Mouse (Mus musculus) neural tube, embryonic 11.5 days (tissue): ENCODE measurements around the gene Opcml. TPM values are rescaled to one million over a fixed set of nuclear protein-coding genes. Genes with fewer than 3 reads are reported as not detected.

Experiments
- ATAC-seq: fragments of 200-750 bp; cut with Nextera tagmentation; 2 replicates; pipeline ENCODE4 v1.8.0; 2017; ENCODE audit warnings: moderate number of reproducible peaks, mild to moderate bottlenecking, moderate TSS enrichment, moderate library complexity; ENCODE audit not compliant: insufficient read depth, low FRiP score, low TSS enrichment
- DNase-seq: peaks from one replicate; pipeline ENCODE4 v3.0.0-alpha.2; 2015; ENCODE audit warnings: low spot score
- H3K27ac ChIP-seq: fragments of 300-500 bp; sonication (generic); 2 replicates; pipeline ENCODE4 v1.5.1; 2014; ENCODE audit warnings: low read depth, mild to moderate bottlenecking, low read length
- H3K27me3 ChIP-seq: fragments of 300-500 bp; sonication (generic); 2 replicates; pipeline ENCODE4 v1.6.1; 2014; ENCODE audit warnings: mild to moderate bottlenecking, low read length, mixed read lengths; ENCODE audit not compliant: control insufficient read depth, insufficient read depth
- H3K36me3 ChIP-seq: fragments of 300-500 bp; sonication (generic); 2 replicates; pipeline ENCODE4 v1.6.1; 2014; ENCODE audit warnings: mild to moderate bottlenecking, low read length, moderate library complexity, mixed read lengths; ENCODE audit not compliant: control insufficient read depth, insufficient read depth
- H3K4me1 ChIP-seq: fragments of 300-500 bp; sonication (generic); 2 replicates; pipeline ENCODE4 v1.6.1; 2014; ENCODE audit warnings: low read length, mixed read lengths; ENCODE audit not compliant: control insufficient read depth, insufficient read depth
- H3K4me2 ChIP-seq: fragments of 300-500 bp; sonication (generic); 2 replicates; pipeline ENCODE4 v1.6.1; 2014; ENCODE audit warnings: low read depth, mild to moderate bottlenecking, moderate library complexity
- H3K4me3 ChIP-seq: fragments of 300-500 bp; sonication (generic); 2 replicates; pipeline ENCODE4 v1.5.1; 2014; ENCODE audit warnings: low read depth, low read length
- H3K9ac ChIP-seq: fragments of 300-500 bp; sonication (generic); 2 replicates; pipeline ENCODE4 v1.6.1; 2014; ENCODE audit warnings: mild to moderate bottlenecking, low read length
- H3K9me3 ChIP-seq: fragments of 300-500 bp; sonication (generic); 2 replicates; pipeline ENCODE4 v1.6.1; 2016; ENCODE audit warnings: low read length; ENCODE audit not compliant: control insufficient read depth
- WGBS: fragments of 180-500 bp; shearing (Covaris S2); extraction: QIAGEN DNeasy Blood & Tissue Kit; methylation state at CpG from one replicate; pipeline ENCODE4 v1.1.7; 2014; 5-methylcytosine and 5-hydroxymethylcytosine counted together
- polyA plus RNA-seq: library from polyadenylated mRNA; unstranded; fragments of >200 nt; fragmentation: Nextera tagmentation; extraction: Ambion mirVana; gene quantifications from 2 replicates; pipeline ENCODE4 v1.2.1, GENCODE M21; 2014

Opcml gene
- polyA plus RNA-seq, 1 experiment from 2014 or later, result 3.6 TPM

DNA sequence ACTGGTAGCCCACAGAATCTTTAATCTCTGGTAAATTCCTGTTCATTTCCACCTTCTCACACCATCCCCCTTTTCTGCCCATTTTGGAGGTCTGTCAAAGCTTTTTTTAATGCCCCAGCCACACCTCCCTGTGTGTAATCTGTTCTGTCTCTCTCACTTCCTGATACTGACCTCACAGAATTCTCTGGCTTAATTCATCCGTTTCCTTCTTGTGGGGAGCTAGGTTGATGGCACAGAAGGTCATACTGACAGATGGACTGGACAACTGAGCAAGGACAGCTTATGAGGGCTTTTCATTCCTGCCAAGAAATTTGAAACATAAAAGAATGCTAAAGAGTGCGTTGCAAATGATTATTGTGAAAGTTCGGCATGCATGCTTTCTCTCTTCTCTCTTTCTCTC, 126.7 kb downstream of the Opcml start:
- no peak overlapping the region for H3K4me3 ChIP-seq
- H3K4me1 ChIP-seq, result no peaks in the 10 kb centered on the region
- 64% methylated on average over 3 of the region's 3 CpGs for WGBS
- no peak overlapping the region for H3K9ac ChIP-seq
- ATAC-seq (no peak), DNase-seq (no peak)
- no peak overlapping the region for H3K4me2 ChIP-seq
- H3K27ac ChIP-seq, result no peak overlapping the region
- H3K27me3 ChIP-seq, result no peaks in the 10 kb centered on the region
- H3K36me3 ChIP-seq, result no peaks in the 10 kb centered on the region
- H3K9me3 ChIP-seq, result no peaks in the 10 kb centered on the region

DNA sequence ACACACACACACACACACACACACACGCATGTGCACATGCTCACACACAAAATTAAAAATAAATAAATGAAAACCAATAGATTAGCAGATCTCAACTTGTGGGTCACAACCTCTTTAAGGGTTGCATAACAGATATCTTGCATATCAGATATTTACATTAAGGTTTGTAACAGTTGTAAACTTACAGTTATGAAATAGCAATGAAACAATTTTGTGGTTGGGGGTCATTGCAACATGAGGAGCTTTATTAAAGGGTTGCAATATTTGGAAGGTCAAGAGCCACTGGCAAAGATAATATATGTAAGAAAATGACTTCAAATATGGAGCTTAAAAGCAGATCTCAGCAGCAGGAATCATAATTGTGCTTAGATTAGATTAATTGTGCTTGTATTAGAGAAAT, 132.9 kb downstream of the Opcml start:
- no peaks in the 10 kb centered on the region for H3K4me1 ChIP-seq
- DNase-seq (no peak), ATAC-seq (no peak)
- no peaks in the 10 kb centered on the region for H3K27me3 ChIP-seq
- H3K9ac ChIP-seq, result no peak overlapping the region
- H3K36me3 ChIP-seq, result no peaks in the 10 kb centered on the region
- H3K4me3 ChIP-seq, result no peak overlapping the region
- H3K9me3 ChIP-seq, result no peaks in the 10 kb centered on the region
- H3K27ac ChIP-seq, result no peak overlapping the region
- whole genome bisulfite sequencing, result 78% methylated on average over 1 of the region's 1 CpGs
- no peak overlapping the region for H3K4me2 ChIP-seq

DNA sequence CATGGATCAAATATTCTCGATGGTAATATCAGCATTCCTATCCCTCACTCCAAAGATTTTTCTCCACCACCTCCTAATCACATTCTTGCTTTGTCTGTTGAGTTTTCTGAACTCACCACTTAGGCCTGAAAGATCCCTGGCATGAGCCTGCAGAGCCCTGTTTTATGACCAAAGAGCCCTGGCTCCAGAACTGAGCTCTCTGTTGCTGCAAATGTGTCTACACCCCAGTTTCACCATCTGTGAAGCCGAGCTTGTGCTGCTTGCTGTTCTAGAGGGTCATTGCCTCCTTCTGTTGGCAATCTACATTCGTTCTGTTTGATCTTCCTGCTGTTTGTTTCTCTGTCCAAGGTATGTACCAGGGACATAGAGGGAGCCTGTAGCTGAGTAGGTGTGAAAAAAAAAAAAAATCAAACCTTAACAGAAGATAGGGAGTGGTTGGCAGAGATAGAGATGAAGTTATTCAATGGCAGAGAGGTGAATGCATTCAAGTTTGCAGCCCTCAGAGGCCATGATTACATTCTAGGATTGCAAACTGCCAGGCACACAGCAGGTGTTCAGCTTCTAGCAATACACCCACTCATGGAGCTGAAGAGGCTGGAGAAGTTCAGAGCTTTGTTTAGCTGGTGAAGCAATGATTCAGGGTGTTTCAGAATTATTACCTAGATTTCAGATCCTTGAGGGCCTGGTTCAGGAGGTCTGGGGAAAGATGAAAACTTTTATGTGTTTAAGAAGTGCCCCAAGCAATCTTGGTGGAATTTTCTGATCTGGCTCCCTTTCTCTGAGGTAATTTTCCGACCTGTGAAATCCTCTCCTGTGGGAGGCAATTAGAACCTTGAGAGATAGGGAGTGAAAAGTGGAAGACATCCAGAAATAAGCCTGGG, 133.6 kb downstream of the Opcml start:
- Histone ChIP-seq H3K4me1 (no peaks in the 10 kb centered on the region), H3K9ac (no peak overlapping the region), H3K27me3 (no peaks in the 10 kb centered on the region), H3K27ac (no peak overlapping the region), H3K4me3 (no peak overlapping the region), H3K4me2 (no peak overlapping the region), H3K9me3 (no peaks in the 10 kb centered on the region), H3K36me3 (no peaks in the 10 kb centered on the region)
- WGBS, result 57% methylated on average over 4 of the region's 4 CpGs
- ATAC-seq (no peak), DNase-seq (no peak)

DNA sequence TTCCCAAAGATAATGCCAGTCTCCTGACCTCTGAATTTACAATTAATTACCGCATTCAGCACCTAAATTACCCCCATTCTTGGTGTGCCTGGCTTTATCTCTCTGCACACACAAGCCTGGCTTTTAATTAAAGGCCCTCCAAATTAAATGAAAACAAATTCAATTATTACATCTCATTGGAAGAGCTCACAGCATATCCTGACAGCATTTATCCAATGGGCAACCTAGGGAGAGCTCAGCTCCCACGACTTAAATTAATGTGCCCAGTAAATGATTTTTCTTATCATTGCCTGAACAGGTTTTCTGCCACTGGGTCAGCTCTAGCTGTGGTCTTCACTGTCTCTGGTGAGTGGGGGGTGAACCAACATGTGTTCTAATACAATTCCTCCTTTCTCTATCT, 135.1 kb downstream of the Opcml start:
- 67% methylated on average over 2 of the region's 2 CpGs for WGBS
- ATAC-seq, result no peak
- DNase-seq, result no peak

DNA sequence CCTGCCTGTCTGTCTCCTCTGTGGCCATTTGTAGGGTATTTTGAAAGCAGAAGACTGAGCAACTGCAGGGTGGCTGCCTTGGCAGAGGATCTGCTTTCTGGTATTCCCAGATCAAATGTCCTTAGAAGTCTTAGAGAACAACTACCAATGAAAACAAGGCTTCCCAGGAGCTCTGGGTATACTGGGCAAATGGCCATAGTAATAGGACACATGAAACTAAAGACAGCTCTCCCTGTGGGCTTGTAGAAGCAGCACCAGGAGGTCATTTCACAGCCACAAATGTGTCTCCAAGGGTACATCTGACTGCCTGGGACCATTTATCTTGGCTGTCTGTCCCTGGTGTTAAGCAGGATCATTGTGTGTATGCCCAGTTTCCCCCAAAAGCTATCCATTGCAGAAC, 146.7 kb downstream of the Opcml start:
- Histone ChIP-seq H3K9me3 (no peaks in the 10 kb centered on the region), H3K27me3 (no peaks in the 10 kb centered on the region), H3K9ac (no peak overlapping the region), H3K4me2 (no peak overlapping the region), H3K36me3 (no peaks in the 10 kb centered on the region), H3K4me1 (no peaks in the 10 kb centered on the region; the same call in 1 of the 2 replicates), H3K27ac (no peak overlapping the region), H3K4me3 (no peak overlapping the region)
- ATAC-seq (no peak), DNase-seq (no peak)

More for the DNA sequence above, 135.1 kb downstream of the Opcml start:
- Histone ChIP-seq H3K9ac (no peak overlapping the region), H3K27me3 (no peaks in the 10 kb centered on the region), H3K4me1 (no peaks in the 10 kb centered on the region), H3K4me3 (no peak overlapping the region), H3K27ac (no peak overlapping the region), H3K9me3 (no peaks in the 10 kb centered on the region), H3K36me3 (no peaks in the 10 kb centered on the region), H3K4me2 (no peak overlapping the region)

DNA sequence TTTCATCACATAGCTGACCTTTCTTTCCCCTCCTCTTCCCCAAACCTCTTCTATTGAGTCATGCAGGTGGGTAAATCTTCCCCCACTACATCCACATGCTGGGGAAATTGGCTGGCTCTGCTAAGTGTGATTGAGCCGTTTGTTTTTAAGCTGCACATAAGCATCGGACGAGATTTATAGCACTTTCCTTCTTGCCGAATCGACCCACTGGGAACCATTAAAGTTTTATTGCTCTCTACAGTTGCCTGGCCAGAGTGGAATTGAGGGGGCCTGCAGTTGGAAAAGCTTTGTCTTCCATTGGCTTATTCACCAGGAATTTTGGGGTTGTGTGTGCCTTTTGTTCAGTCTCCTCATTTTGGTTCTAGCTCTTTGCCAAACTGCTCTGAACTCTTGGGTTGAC, 147.1 kb downstream of the Opcml start:
- DNase-seq (no peak), ATAC-seq (no peak)
- H3K36me3 ChIP-seq, result no peaks in the 10 kb centered on the region
- WGBS, result 7% methylated on average over 5 of the region's 5 CpGs
- H3K27me3 ChIP-seq, result no peaks in the 10 kb centered on the region
- no peaks in the 10 kb centered on the region for H3K9me3 ChIP-seq
- no peak overlapping the region for H3K4me2 ChIP-seq
- H3K27ac ChIP-seq, result no peak overlapping the region
- H3K4me1 ChIP-seq, result no peaks in the 10 kb centered on the region; the same call in 1 of the 2 replicates
- H3K9ac ChIP-seq, result no peak overlapping the region
- no peak overlapping the region for H3K4me3 ChIP-seq

DNA sequence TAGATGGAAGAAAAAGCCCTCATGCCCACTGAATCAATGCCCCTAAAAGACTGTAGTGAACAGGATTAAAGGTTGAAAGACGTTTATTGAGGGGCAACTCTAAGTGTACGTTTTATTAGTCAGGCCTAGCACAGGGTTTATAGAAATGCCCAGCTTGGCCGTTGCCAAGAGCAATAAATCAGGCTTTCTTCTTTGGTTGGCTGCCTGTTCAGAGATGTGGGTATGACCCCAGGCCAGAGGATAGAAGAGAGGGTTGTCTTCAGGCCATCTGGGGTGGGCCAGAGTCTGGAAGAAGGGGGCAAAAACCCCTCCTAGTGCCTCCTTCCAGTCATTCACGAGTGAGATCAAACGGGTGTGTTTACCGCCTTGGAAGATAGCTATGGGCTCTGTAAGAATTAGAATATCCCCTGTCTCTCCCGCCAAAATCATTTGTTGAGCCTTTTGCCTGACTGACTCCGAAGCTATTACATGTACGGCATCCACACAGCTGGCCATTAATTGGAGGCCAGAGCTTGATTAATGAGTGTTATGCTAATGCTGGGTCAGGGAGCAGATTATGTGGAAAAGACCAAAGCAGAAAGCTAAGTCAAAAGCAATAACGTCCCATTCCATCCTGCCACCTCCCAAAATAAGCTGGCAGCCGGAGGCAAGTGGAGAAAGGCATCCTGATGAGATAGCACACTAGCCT, 154.9 kb downstream of the Opcml start:
- Histone ChIP-seq H3K27me3 (no peaks in the 10 kb centered on the region), H3K4me3 (no peak overlapping the region), H3K9ac (no peak overlapping the region), H3K9me3 (no peaks in the 10 kb centered on the region), H3K4me1 (peaks cover 6% of the 10 kb centered on the region), H3K27ac (no peak overlapping the region), H3K4me2 (no peak overlapping the region), H3K36me3 (no peaks in the 10 kb centered on the region)
- 31% methylated on average over 11 of the region's 11 CpGs for WGBS
- peak; percentile 67 for ATAC-seq
- no peak for DNase-seq

DNA sequence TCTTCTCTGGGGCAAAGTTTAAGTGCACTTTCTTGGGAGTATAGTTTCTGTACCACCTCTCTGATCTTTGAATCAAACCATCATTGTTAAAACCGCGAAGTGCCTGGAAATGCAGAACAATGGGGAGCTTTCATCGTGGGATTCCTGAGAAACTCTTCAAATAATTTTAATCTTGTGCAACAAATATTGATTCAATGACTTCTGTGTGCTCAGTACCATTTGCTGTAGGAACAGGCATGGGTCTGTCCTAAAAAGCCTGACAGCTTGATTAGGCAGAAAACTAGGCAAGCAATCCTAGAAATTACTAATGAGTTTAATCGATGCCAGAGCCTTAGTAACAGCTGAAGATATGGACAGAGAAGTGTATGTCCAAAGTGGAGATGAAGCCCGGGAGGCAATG, 160.5 kb downstream of the Opcml start:
- WGBS, result 64% methylated on average over 5 of the region's 5 CpGs
- ATAC-seq, result no peak
- Histone ChIP-seq H3K4me3 (no peak overlapping the region), H3K4me2 (no peak overlapping the region), H3K9me3 (no peaks in the 10 kb centered on the region), H3K9ac (no peak overlapping the region), H3K27me3 (no peaks in the 10 kb centered on the region), H3K4me1 (no peaks in the 10 kb centered on the region), H3K36me3 (no peaks in the 10 kb centered on the region), H3K27ac (no peak overlapping the region)
- no peak for DNase-seq

DNA sequence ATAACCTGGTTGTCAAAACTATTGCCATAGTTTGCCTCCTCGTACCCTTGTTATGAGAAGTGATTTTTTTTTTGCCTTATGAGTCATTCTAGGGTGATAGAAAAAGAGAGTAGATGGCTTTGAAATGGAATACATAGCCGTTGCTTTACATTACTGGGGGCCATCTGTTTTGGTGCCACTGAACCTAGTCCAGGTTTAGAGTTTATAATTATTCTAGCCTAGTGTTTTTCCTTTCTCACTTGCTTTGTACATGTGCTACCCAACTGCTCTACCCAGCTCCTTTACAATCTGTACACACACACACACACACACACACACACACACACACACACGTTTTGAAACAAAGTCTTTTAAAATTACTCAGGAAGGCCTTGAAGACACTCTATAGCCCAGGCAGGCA, 171.1 kb downstream of the Opcml start:
- Histone ChIP-seq H3K36me3 (no peaks in the 10 kb centered on the region), H3K27ac (no peak overlapping the region)

More for the DNA sequence above, 171.1 kb downstream of the Opcml start:
- no peak for DNase-seq
- Histone ChIP-seq H3K9me3 (no peaks in the 10 kb centered on the region), H3K4me2 (no peak overlapping the region), H3K27me3 (no peaks in the 10 kb centered on the region), H3K9ac (no peak overlapping the region), H3K4me1 (no peaks in the 10 kb centered on the region), H3K4me3 (no peak overlapping the region)
- WGBS, result 82% methylated on average over 3 of the region's 3 CpGs
- no peak for ATAC-seq
